Mouse (Mus musculus): ENCODE data around the gene Tom1l1. TPM values are rescaled to one million over a fixed set of nuclear protein-coding genes. Genes with fewer than 3 reads are reported as not detected.
"Not testable (repeated sequence)": the region's sequence is repeated elsewhere in the genome, so short reads cannot be mapped to it uniquely, and the experiment has no call there.

The Tom1l1 gene
- total and polyA plus RNA-seq, 3 experiments, result 25.4 to 41.3 TPM; not detected in 1

GRCm38 (mm10) chr11:90711596-90711995 lies 23.4 kb upstream of the Tom1l1 start:
- no peaks in the 10 kb centered on the region for H3K9me3 ChIP-seq (replicated peaks; ENCODE audit: insufficient read depth, low read length)
- no peak overlapping the region for H3K9ac ChIP-seq (ENCODE audit: control insufficient read depth, low read depth, low read length, poor library complexity, severe bottlenecking)
- H3K36me3 ChIP-seq (ENCODE audit: control insufficient read depth in 1 of 2, insufficient read depth in 2 of 2, low read length in 2 of 2), result no peaks in the 10 kb centered on the region
- no peaks in the 10 kb centered on the region for H3K79me2 ChIP-seq (ENCODE audit: control insufficient read depth, insufficient read depth, low read length, poor library complexity)
- no peaks in the 10 kb centered on the region for H3K4me1 ChIP-seq (ENCODE audit: control insufficient read depth in 1 of 2, insufficient read depth in 2 of 2, low read length in 2 of 2)
- H3K4me3 ChIP-seq (ENCODE audit: control insufficient read depth in 1 of 2, insufficient read depth in 1 of 2, low read depth in 2 of 2, low read length in 2 of 2), result no peak overlapping the region
- peaks cover 0 to 4% of the 10 kb centered on the region in 2 experiments; a peak in 2 of 4 replicates for H3K27me3 ChIP-seq (ENCODE audit: control insufficient read depth in 1 of 2, insufficient read depth in 2 of 2, low read length in 2 of 2)
- TF ChIP-seq GATA1 (IDR thresholded peaks at IDR 0.05; ENCODE audit: low read depth, low read length) (no peak), RCOR1 (IDR thresholded peaks at IDR 0.05; ENCODE audit: low read depth, low read length) (no peak), ZMIZ1 (IDR thresholded peaks at IDR 0.05; ENCODE audit: low read depth, low read length) (no peak), ZC3H11A (IDR thresholded peaks at IDR 0.05; ENCODE audit: low read depth, low read length) (no peak), SMC3 (IDR thresholded peaks at IDR 0.05; ENCODE audit: low read depth, low read length) (no peak), TCF12 (IDR thresholded peaks at IDR 0.05; ENCODE audit: low read depth, low read length) (no peak), E2F4 (IDR thresholded peaks at IDR 0.05; ENCODE audit: borderline replicate concordance, low read depth, low read length) (no peak), KAT2A (conservative IDR thresholded peaks at IDR 0.05; ENCODE audit: low read depth, low read length) (no peak), UBTF (IDR thresholded peaks at IDR 0.05; ENCODE audit: borderline replicate concordance, insufficient read depth, low read depth, low read length) (no peak), ZKSCAN1 (IDR thresholded peaks at IDR 0.05; ENCODE audit: low read depth, low read length) (no peak), NELFE (IDR thresholded peaks at IDR 0.05; ENCODE audit: low read depth, low read length) (no peak), POLR2AphosphoS2 (IDR thresholded peaks at IDR 0.05; ENCODE audit: low read length) (no peak), USF1 (IDR thresholded peaks at IDR 0.05; ENCODE audit: low read depth, low read length) (no peak), NRF1 (IDR thresholded peaks at IDR 0.05; ENCODE audit: insufficient read depth, low read depth, low read length, poor library complexity, severe bottlenecking) (no peak), MAX (IDR thresholded peaks at IDR 0.05; ENCODE audit: low read length) (no peak), SIN3A (IDR thresholded peaks at IDR 0.05; ENCODE audit: low read length) (no peak)
- no peak overlapping the region for H3K27ac ChIP-seq (ENCODE audit: control insufficient read depth, low read depth, low read length)
- no peak for DNase-seq (ENCODE audit: low read depth, low spot score)

GRCm38 (mm10) chr11:90707134-90707533 lies 19.0 kb upstream of the Tom1l1 start:
- not testable (repeated sequence) for H3K4me3 ChIP-seq (ENCODE audit: control insufficient read depth in 1 of 2, insufficient read depth in 1 of 2, low read depth in 2 of 2, low read length in 2 of 2); H3K9me3 ChIP-seq (replicated peaks; ENCODE audit: insufficient read depth, low read length); H3K36me3 ChIP-seq (ENCODE audit: control insufficient read depth in 1 of 2, insufficient read depth in 2 of 2, low read length in 2 of 2); H3K27me3 ChIP-seq (ENCODE audit: control insufficient read depth in 1 of 2, insufficient read depth in 2 of 2, low read length in 2 of 2); H3K4me1 ChIP-seq (ENCODE audit: control insufficient read depth in 1 of 2, insufficient read depth in 2 of 2, low read length in 2 of 2); H3K79me2 ChIP-seq (ENCODE audit: control insufficient read depth, insufficient read depth, low read length, poor library complexity); DNase-seq (ENCODE audit: low read depth, low spot score); H3K27ac ChIP-seq (ENCODE audit: control insufficient read depth, low read depth, low read length); H3K9ac ChIP-seq (ENCODE audit: control insufficient read depth, low read depth, low read length, poor library complexity, severe bottlenecking)
- TF ChIP-seq SMC3 (IDR thresholded peaks at IDR 0.05; ENCODE audit: low read depth, low read length) (peak; percentile 50), CTCF (IDR thresholded peaks at IDR 0.05 in 2 of 3, conservative IDR thresholded peaks at IDR 0.05 in 1 of 3; ENCODE audit: control insufficient read depth in 1 of 3, insufficient read depth in 1 of 3, low read depth in 2 of 3, low read length in 3 of 3, poor library complexity in 1 of 3, severe bottlenecking in 1 of 3) (peak in 2 of 3 experiments; percentile 33; a peak in 3 of 6 replicates), ZC3H11A (IDR thresholded peaks at IDR 0.05; ENCODE audit: low read depth, low read length) (0 out of 2 replicates have a peak, but pooled peaks have one; percentile 13), RAD21 (IDR thresholded peaks at IDR 0.05; ENCODE audit: low read depth, low read length) (peak; percentile 43)
